Mouse (Mus musculus) embryonic facial prominence, embryonic 10.5 days (tissue): ENCODE results near the gene Vav3. TPM values are rescaled to one million over a fixed set of nuclear protein-coding genes. Genes with fewer than 3 reads are reported as not detected.

Experiments
- DNase-seq: peaks from one replicate; pipeline ENCODE4 v3.0.0-alpha.2; 2017; ENCODE audit warnings: low spot score
- H3K27ac ChIP-seq: fragments of 300-500 bp; sonication (generic); replicated peaks from 2 replicates; pipeline ENCODE4 v1.5.1; 2016; ENCODE audit warnings: mild to moderate bottlenecking
- H3K27me3 ChIP-seq: fragments of 300-500 bp; sonication (generic); replicated peaks from 2 replicates; pipeline ENCODE4 v1.6.1; 2016; ENCODE audit warnings: low read depth, mild to moderate bottlenecking; ENCODE audit not compliant: poor library complexity, severe bottlenecking
- H3K36me3 ChIP-seq: fragments of 300-500 bp; sonication (generic); replicated peaks from 2 replicates; pipeline ENCODE4 v1.6.1; 2016; ENCODE audit warnings: mild to moderate bottlenecking, moderate library complexity
- H3K4me1 ChIP-seq: fragments of 300-500 bp; sonication (generic); 2 replicates; pipeline ENCODE4 v1.6.1; 2016
- H3K4me3 ChIP-seq: fragments of 300-500 bp; sonication (generic); 2 replicates; pipeline ENCODE4 v1.5.1; 2016; ENCODE audit warnings: mild to moderate bottlenecking, moderate library complexity
- H3K9me3 ChIP-seq: fragments of 300-500 bp; sonication (generic); 2 replicates; pipeline ENCODE4 v1.6.1; 2016; ENCODE audit warnings: mild to moderate bottlenecking
- WGBS: fragments of 180-500 bp; shearing (Covaris S2); methylation state at CpG from one replicate; pipeline ENCODE4 v1.1.7; 2016; 5-methylcytosine and 5-hydroxymethylcytosine counted together
- polyA plus RNA-seq: library from polyadenylated mRNA; unstranded; fragments of >200 nt; fragmentation: Nextera tagmentation; extraction: Ambion mirVana; gene quantifications from 2 replicates; pipeline ENCODE4 v1.2.1, GENCODE M21; 2016

Gene Vav3
- polyA plus RNA-seq, 1 experiment from 2014 or later: 5.3 TPM

- WGBS: 54% methylated on average over 4 of the region's 4 CpGs
- no peak overlapping the region for H3K27ac ChIP-seq
- no peaks in the 10 kb centered on the region for H3K36me3 ChIP-seq
- H3K9me3 ChIP-seq: no peaks in the 10 kb centered on the region
- H3K27me3 ChIP-seq: no peaks in the 10 kb centered on the region
- no peak overlapping the region for H3K4me3 ChIP-seq
- DNase-seq: no peak
- H3K4me1 ChIP-seq: no peaks in the 10 kb centered on the region
Measured at GRCm38 (mm10) chr3:109540009-109540408, 199.6 kb downstream of the Vav3 start.

- H3K9me3 ChIP-seq: no peaks in the 10 kb centered on the region
- DNase-seq: no peak
- no peaks in the 10 kb centered on the region for H3K27me3 ChIP-seq
- no peak overlapping the region for H3K27ac ChIP-seq
- no peaks in the 10 kb centered on the region for H3K4me1 ChIP-seq
- no peak overlapping the region for H3K4me3 ChIP-seq
- H3K36me3 ChIP-seq: no peaks in the 10 kb centered on the region
- WGBS: 69% methylated on average over 7 of the region's 7 CpGs
Measured at GRCm38 (mm10) chr3:109544476-109545221, 204.2 kb downstream of the Vav3 start.

GRCm38 (mm10) chr3:109557329-109557728 is 216.9 kb downstream of the Vav3 start:
- H3K27ac ChIP-seq: no peak overlapping the region
- DNase-seq: no peak
- H3K9me3 ChIP-seq: no peaks in the 10 kb centered on the region
- H3K4me1 ChIP-seq: peaks cover 4% of the 10 kb centered on the region; the same call in 1 of the 2 replicates
- H3K27me3 ChIP-seq: no peaks in the 10 kb centered on the region
- H3K36me3 ChIP-seq: no peaks in the 10 kb centered on the region
- WGBS: 65% methylated on average over 2 of the region's 2 CpGs
- no peak overlapping the region for H3K4me3 ChIP-seq

GRCm38 (mm10) chr3:109561295-109561694 is 220.8 kb downstream of the Vav3 start:
- DNase-seq: no peak
- Histone ChIP-seq H3K4me3 (no peak overlapping the region), H3K27ac (no peak overlapping the region), H3K36me3 (no peaks in the 10 kb centered on the region), H3K27me3 (no peaks in the 10 kb centered on the region), H3K9me3 (no peaks in the 10 kb centered on the region), H3K4me1 (peaks cover 4% of the 10 kb centered on the region; the same call in 1 of the 2 replicates)
- 64% methylated on average over 4 of the region's 4 CpGs for WGBS

GRCm38 (mm10) chr3:109561776-109562175 is 221.3 kb downstream of the Vav3 start:
- Histone ChIP-seq H3K4me1 (peaks cover 4% of the 10 kb centered on the region; the same call in 1 of the 2 replicates), H3K36me3 (no peaks in the 10 kb centered on the region), H3K9me3 (no peaks in the 10 kb centered on the region), H3K4me3 (no peak overlapping the region), H3K27ac (no peak overlapping the region; the same call in 1 of the 2 replicates), H3K27me3 (no peaks in the 10 kb centered on the region)
- no peak for DNase-seq
- 73% methylated on average over 7 of the region's 7 CpGs for WGBS

GRCm38 (mm10) chr3:109562268-109562667 is 221.8 kb downstream of the Vav3 start:
- Histone ChIP-seq H3K4me3 (no peak overlapping the region), H3K27me3 (no peaks in the 10 kb centered on the region), H3K4me1 (peaks cover 4% of the 10 kb centered on the region; the same call in 1 of the 2 replicates), H3K27ac (no peak overlapping the region; the same call in 1 of the 2 replicates), H3K36me3 (no peaks in the 10 kb centered on the region), H3K9me3 (no peaks in the 10 kb centered on the region)
- DNase-seq: no peak
- 90% methylated on average over 4 of the region's 4 CpGs for WGBS

GRCm38 (mm10) chr3:109564443-109564842 is 224.0 kb downstream of the Vav3 start:
- Histone ChIP-seq H3K4me3 (no peak overlapping the region), H3K9me3 (no peaks in the 10 kb centered on the region), H3K27ac (no peak overlapping the region), H3K4me1 (peaks cover 4% of the 10 kb centered on the region; the same call in 1 of the 2 replicates), H3K27me3 (no peaks in the 10 kb centered on the region), H3K36me3 (no peaks in the 10 kb centered on the region)
- 88% methylated on average over 2 of the region's 2 CpGs for WGBS
- DNase-seq: no peak

- Histone ChIP-seq H3K27ac (no peak overlapping the region), H3K27me3 (no peaks in the 10 kb centered on the region), H3K4me1 (0 out of 2 replicates have a peak, but pooled peaks cover 6% of the 10 kb centered on the region), H3K9me3 (no peaks in the 10 kb centered on the region), H3K36me3 (no peaks in the 10 kb centered on the region), H3K4me3 (no peak overlapping the region)
- no peak for DNase-seq
- WGBS: 57% methylated on average over 3 of the region's 3 CpGs
Measured at GRCm38 (mm10) chr3:109568542-109569265, 228.3 kb downstream of the Vav3 start.

- no peak overlapping the region for H3K4me3 ChIP-seq
- 88% methylated on average over 1 of the region's 1 CpGs for WGBS
Measured at GRCm38 (mm10) chr3:109571483-109571882, 231.0 kb downstream of the Vav3 start.

GRCm38 (mm10) chr3:109572871-109573270 is 232.4 kb downstream of the Vav3 start:
- no peak overlapping the region for H3K27ac ChIP-seq
- H3K4me3 ChIP-seq: no peak overlapping the region
- H3K4me1 ChIP-seq: peaks cover 9% of the 10 kb centered on the region; the same call in 1 of the 2 replicates
- DNase-seq: no peak
- WGBS: 57% methylated on average over 3 of the region's 3 CpGs
- H3K36me3 ChIP-seq: no peaks in the 10 kb centered on the region
- H3K9me3 ChIP-seq: no peaks in the 10 kb centered on the region
- H3K27me3 ChIP-seq: no peaks in the 10 kb centered on the region

More at GRCm38 (mm10) chr3:109571483-109571882, 231.0 kb downstream of the Vav3 start:
- H3K27me3 ChIP-seq: no peaks in the 10 kb centered on the region
- H3K27ac ChIP-seq: no peak overlapping the region
- no peaks in the 10 kb centered on the region for H3K9me3 ChIP-seq
- no peaks in the 10 kb centered on the region for H3K36me3 ChIP-seq
- no peak for DNase-seq
- peaks cover 9% of the 10 kb centered on the region; the same call in 1 of the 2 replicates for H3K4me1 ChIP-seq

GRCm38 (mm10) chr3:109573549-109574146 is 233.2 kb downstream of the Vav3 start:
- DNase-seq: no peak
- Histone ChIP-seq H3K36me3 (no peaks in the 10 kb centered on the region), H3K27me3 (no peaks in the 10 kb centered on the region), H3K9me3 (no peaks in the 10 kb centered on the region), H3K27ac (no peak overlapping the region), H3K4me3 (no peak overlapping the region), H3K4me1 (peaks cover 13% of the 10 kb centered on the region; the same call in 1 of the 2 replicates)
- WGBS: 58% methylated on average over 10 of the region's 10 CpGs

GRCm38 (mm10) chr3:109574161-109574560 is 233.7 kb downstream of the Vav3 start:
- 68% methylated on average over 6 of the region's 6 CpGs for WGBS
- no peak for DNase-seq

More at GRCm38 (mm10) chr3:109574161-109574560, 233.7 kb downstream of the Vav3 start:
- peaks cover 13% of the 10 kb centered on the region; the same call in 1 of the 2 replicates for H3K4me1 ChIP-seq
- no peak overlapping the region for H3K27ac ChIP-seq
- no peaks in the 10 kb centered on the region for H3K27me3 ChIP-seq
- no peaks in the 10 kb centered on the region for H3K36me3 ChIP-seq
- no peaks in the 10 kb centered on the region for H3K9me3 ChIP-seq
- H3K4me3 ChIP-seq: no peak overlapping the region
